Mouse (Mus musculus): ENCODE results near the gene Znhit6.

DNA sequence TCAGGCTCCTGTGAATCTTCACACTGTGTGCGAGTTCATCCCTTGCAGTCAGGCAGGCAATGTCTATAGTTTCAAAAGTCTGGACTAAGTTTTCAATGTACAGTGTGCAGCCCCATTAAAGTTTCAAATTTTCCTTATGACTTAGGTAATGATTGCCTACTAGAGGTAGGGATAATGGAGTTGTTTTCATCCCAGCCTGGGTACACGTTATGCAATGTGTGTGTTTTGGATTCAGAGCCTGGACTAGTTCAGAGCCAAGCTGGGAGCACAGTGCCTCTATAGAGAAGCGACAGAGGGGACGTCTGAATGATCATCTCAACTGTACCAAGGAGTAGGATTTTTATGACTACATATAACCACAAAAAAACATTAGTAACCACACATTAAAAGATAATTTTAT is 15.9 kb upstream of the Znhit6 start:
- TF ChIP-seq POLR2A (IDR thresholded peaks at IDR 0.05; ENCODE audit: control insufficient read depth, extremely low read depth, insufficient read depth, low read length, poor library complexity): no peak
- no peak for TF ChIP-seq CTCF (IDR thresholded peaks at IDR 0.05; ENCODE audit: borderline replicate concordance, control insufficient read depth, extremely low read depth, insufficient read depth, low read length, poor library complexity)
